Mouse (Mus musculus) small intestine, adult 2 months (tissue): ENCODE measurements around the gene Ssh2.

Source experiments
- CTCF ChIP-seq: fragments of 200-500 bp; IDR thresholded peaks from 2 replicates; pipeline ENCODE4 v1.5.1; 2012; ENCODE audit warnings: low read depth, mild to moderate bottlenecking, control low read depth, inconsistent platforms, low read length, moderate library complexity, mixed read lengths; ENCODE audit not compliant: insufficient replicate concordance, insufficient read length; ENCODE audit errors: extremely low read depth
- POLR2A ChIP-seq: fragments of 200-500 bp; IDR thresholded peaks from 2 replicates; pipeline ENCODE4 v1.6.1; 2012; ENCODE audit warnings: low read depth, mild to moderate bottlenecking, control low read depth, inconsistent platforms, low read length, moderate library complexity

DNA sequence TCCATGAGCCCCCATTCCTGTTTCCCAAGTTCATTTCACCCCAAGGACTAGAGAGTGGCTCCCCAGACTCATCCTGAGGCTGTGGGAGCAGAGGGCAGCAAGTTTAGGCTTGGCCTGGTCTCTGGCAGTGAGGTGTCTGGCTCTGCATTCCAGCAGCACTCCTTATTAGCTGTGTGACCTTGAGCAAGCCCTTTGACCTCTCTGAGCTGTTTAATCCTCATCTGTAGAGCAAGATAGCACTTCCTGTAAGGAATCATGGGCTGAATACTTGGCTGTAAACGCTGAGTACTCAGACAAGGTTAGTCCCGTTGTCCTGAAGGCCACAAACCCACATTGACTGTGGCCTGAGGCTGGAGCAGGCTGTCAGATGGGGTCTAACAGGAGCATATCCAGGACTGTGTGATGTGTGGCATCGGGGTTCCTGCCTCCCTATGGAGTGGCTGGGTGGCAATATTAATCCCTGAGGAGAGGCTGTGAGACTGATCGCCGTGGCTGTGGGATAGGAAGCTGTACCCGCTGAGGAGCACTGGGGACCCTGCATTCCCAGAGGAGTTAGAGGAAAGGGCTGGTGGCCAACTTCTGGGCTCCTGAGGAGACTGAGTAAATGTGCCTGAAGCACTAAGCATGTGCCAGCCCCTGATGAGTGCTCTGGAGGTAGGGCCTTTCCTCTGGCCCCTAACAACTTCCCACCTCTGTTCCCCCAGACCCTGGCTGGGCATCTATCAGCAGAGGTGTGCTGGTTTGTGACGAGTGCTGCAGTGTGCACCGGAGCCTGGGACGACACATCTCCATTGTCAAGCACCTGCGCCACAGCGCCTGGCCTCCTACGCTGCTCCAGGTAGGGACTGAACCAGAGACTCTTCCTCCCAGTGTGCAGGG lies 282.4 kb downstream of the Ssh2 start:
- TF ChIP-seq POLR2A: no peak
- TF ChIP-seq CTCF: no peak
